Mouse (Mus musculus) forebrain, embryonic 11.5 days (tissue): ENCODE measurements around the gene Nt5dc1. TPM values are rescaled to one million over a fixed set of nuclear protein-coding genes. Genes with fewer than 3 reads are reported as not detected.
"Not testable (repeated sequence)": the region's sequence is repeated elsewhere in the genome, so short reads cannot be mapped to it uniquely, and the experiment has no call there.

Source experiments
- ATAC-seq: fragments of 200-750 bp; cut with Nextera tagmentation; replicated peaks from 2 replicates; pipeline ENCODE4 v1.8.0; 2017; ENCODE audit warnings: moderate TSS enrichment; ENCODE audit not compliant: low FRiP score
- DNase-seq: peaks from one replicate; pipeline ENCODE4 v3.0.0-alpha.2; 2017; ENCODE audit warnings: low spot score
- H3K27ac ChIP-seq: fragments of 300-500 bp; sonication (generic); 2 replicates; pipeline ENCODE4 v1.5.1; 2014; ENCODE audit warnings: low read depth, low read length
- H3K27me3 ChIP-seq: fragments of 300-500 bp; sonication (generic); 2 replicates; pipeline ENCODE4 v1.6.1; 2014; ENCODE audit warnings: mild to moderate bottlenecking, low read length, mixed read lengths; ENCODE audit not compliant: control insufficient read depth, insufficient read depth
- H3K36me3 ChIP-seq: fragments of 300-500 bp; sonication (generic); 2 replicates; pipeline ENCODE4 v1.6.1; 2014; ENCODE audit warnings: mild to moderate bottlenecking, low read length, moderate library complexity, mixed read lengths; ENCODE audit not compliant: control insufficient read depth, insufficient read depth
- H3K4me1 ChIP-seq: fragments of 300-500 bp; sonication (generic); replicated peaks from 2 replicates; pipeline ENCODE4 v1.6.1; 2014; ENCODE audit warnings: low read length, mixed read lengths; ENCODE audit not compliant: control insufficient read depth, insufficient read depth
- H3K4me2 ChIP-seq: fragments of 300-500 bp; sonication (generic); 2 replicates; pipeline ENCODE4 v1.6.1; 2014; ENCODE audit warnings: low read depth, mild to moderate bottlenecking, low read length, moderate library complexity, mixed read lengths; ENCODE audit not compliant: severe bottlenecking
- H3K4me3 ChIP-seq: fragments of 300-500 bp; sonication (generic); 2 replicates; pipeline ENCODE4 v1.5.1; 2014; ENCODE audit warnings: low read depth, low read length
- H3K9ac ChIP-seq: fragments of 300-500 bp; sonication (generic); 2 replicates; pipeline ENCODE4 v1.6.1; 2014; ENCODE audit warnings: low read length
- H3K9me3 ChIP-seq: fragments of 300-500 bp; sonication (generic); 2 replicates; pipeline ENCODE4 v1.6.1; 2016; ENCODE audit warnings: low read length, mixed read lengths; ENCODE audit not compliant: control insufficient read depth
- WGBS: fragments of 180-500 bp; shearing (Covaris S2); extraction: QIAGEN DNeasy Blood & Tissue Kit; methylation state at CpG from one replicate; pipeline ENCODE4 v1.1.7; 2014; 5-methylcytosine and 5-hydroxymethylcytosine counted together
- polyA plus RNA-seq: library from polyadenylated mRNA; unstranded; fragments of >200 nt; fragmentation: Nextera tagmentation; extraction: Ambion mirVana; gene quantifications from 2 replicates; pipeline ENCODE4 v1.2.1, GENCODE M21; 2014

Gene Nt5dc1
- polyA plus RNA-seq: 6.2 and 7.4 TPM in 2 replicates

- no peaks in the 10 kb centered on the region for H3K27me3 ChIP-seq
- H3K9ac ChIP-seq: peak within 1 kb of the TSS; percentile 75
- ATAC-seq (peak; percentile 99), DNase-seq (peak; percentile 99)
- H3K4me1 ChIP-seq: no peaks in the 10 kb centered on the region
- H3K36me3 ChIP-seq: no peaks in the 10 kb centered on the region
- peak within 1 kb of the TSS; percentile 64 for H3K4me3 ChIP-seq
- H3K9me3 ChIP-seq: no peaks in the 10 kb centered on the region
- 0 out of 2 replicates have a peak within 1 kb of the TSS, but pooled peaks have one; percentile 10 for H3K27ac ChIP-seq
- peak within 1 kb of the TSS; percentile 60 for H3K4me2 ChIP-seq
- WGBS: under 1% methylated on average over 49 of the region's 49 CpGs
Measured at GRCm38 (mm10) chr10:34418204-34418756, at the start of gene Nt5dc1. Gene Nt5dc1, minus strand, starts transcription at chr10:34418552.

GRCm38 (mm10) chr10:34464321-34464720 is 46.0 kb upstream of the Nt5dc1 start:
- Histone ChIP-seq H3K4me2 (no peak overlapping the region), H3K4me3 (no peak overlapping the region), H3K9me3 (no peaks in the 10 kb centered on the region), H3K4me1 (no peaks in the 10 kb centered on the region), H3K36me3 (no peaks in the 10 kb centered on the region), H3K9ac (no peak overlapping the region), H3K27me3 (no peaks in the 10 kb centered on the region), H3K27ac (no peak overlapping the region)
- ATAC-seq: no peak
- DNase-seq: no peak
- WGBS: 91% methylated on average over 4 of the region's 4 CpGs

GRCm38 (mm10) chr10:34461451-34461850 is 43.1 kb upstream of the Nt5dc1 start:
- DNase-seq (no peak), ATAC-seq (no peak)
- Histone ChIP-seq H3K27me3 (no peaks in the 10 kb centered on the region), H3K4me1 (no peaks in the 10 kb centered on the region), H3K27ac (no peak overlapping the region), H3K36me3 (no peaks in the 10 kb centered on the region), H3K9ac (no peak overlapping the region), H3K4me2 (no peak overlapping the region), H3K4me3 (no peak overlapping the region), H3K9me3 (no peaks in the 10 kb centered on the region)
- 78% methylated on average over 4 of the region's 4 CpGs for WGBS

- no peak overlapping the region for H3K4me2 ChIP-seq
- no peaks in the 10 kb centered on the region for H3K27me3 ChIP-seq
- H3K36me3 ChIP-seq: no peaks in the 10 kb centered on the region
- no peaks in the 10 kb centered on the region for H3K9me3 ChIP-seq
- 79% methylated on average over 1 of the region's 1 CpGs for WGBS
- ATAC-seq (no peak), DNase-seq (no peak)
- H3K4me3 ChIP-seq: no peak overlapping the region
- no peaks in the 10 kb centered on the region for H3K4me1 ChIP-seq
- no peak overlapping the region for H3K27ac ChIP-seq
- H3K9ac ChIP-seq: no peak overlapping the region
Measured at GRCm38 (mm10) chr10:34449469-34449868, 31.1 kb upstream of the Nt5dc1 start.

GRCm38 (mm10) chr10:34434191-34434590 is 15.8 kb upstream of the Nt5dc1 start:
- H3K9me3 ChIP-seq, H3K4me2 ChIP-seq, H3K27ac ChIP-seq, H3K9ac ChIP-seq, ATAC-seq, H3K27me3 ChIP-seq, H3K4me1 ChIP-seq, DNase-seq, H3K4me3 ChIP-seq, H3K36me3 ChIP-seq: not testable (repeated sequence)
- WGBS: 97% methylated on average over 6 of the region's 14 CpGs

GRCm38 (mm10) chr10:34431783-34432182 is 13.4 kb upstream of the Nt5dc1 start:
- H3K27ac ChIP-seq: no peak overlapping the region
- no peak overlapping the region for H3K9ac ChIP-seq
- no peak for DNase-seq
- no peak for ATAC-seq
- H3K4me2 ChIP-seq: no peak overlapping the region
- H3K4me1 ChIP-seq: no peaks in the 10 kb centered on the region
- H3K36me3 ChIP-seq: no peaks in the 10 kb centered on the region
- no peak overlapping the region for H3K4me3 ChIP-seq
- H3K27me3 ChIP-seq: no peaks in the 10 kb centered on the region
- H3K9me3 ChIP-seq: no peaks in the 10 kb centered on the region

- peak overlapping the region; percentile 75 for H3K9ac ChIP-seq
- 75% methylated on average over 4 of the region's 4 CpGs for WGBS
Measured at GRCm38 (mm10) chr10:34418794-34419193, 442 bp upstream of the Nt5dc1 start.

GRCm38 (mm10) chr10:34399267-34399666 is 19.1 kb downstream of the Nt5dc1 start:
- ATAC-seq (no peak), DNase-seq (no peak)
- H3K36me3 ChIP-seq: no peaks in the 10 kb centered on the region
- no peaks in the 10 kb centered on the region for H3K27me3 ChIP-seq
- no peak overlapping the region for H3K27ac ChIP-seq
- no peak overlapping the region for H3K4me3 ChIP-seq
- no peaks in the 10 kb centered on the region for H3K4me1 ChIP-seq
- no peak overlapping the region for H3K9ac ChIP-seq
- H3K9me3 ChIP-seq: no peaks in the 10 kb centered on the region
- H3K4me2 ChIP-seq: no peak overlapping the region

More at GRCm38 (mm10) chr10:34418794-34419193, 442 bp upstream of the Nt5dc1 start:
- H3K27me3 ChIP-seq, H3K4me1 ChIP-seq, DNase-seq, H3K36me3 ChIP-seq, H3K27ac ChIP-seq, ATAC-seq, H3K9me3 ChIP-seq: not testable (repeated sequence)
- Histone ChIP-seq H3K4me2 (peak overlapping the region; percentile 60), H3K4me3 (peak overlapping the region; percentile 64)

- Histone ChIP-seq H3K27me3 (no peaks in the 10 kb centered on the region), H3K4me3 (no peak overlapping the region), H3K9ac (no peak overlapping the region), H3K4me1 (no peaks in the 10 kb centered on the region), H3K36me3 (no peaks in the 10 kb centered on the region), H3K27ac (no peak overlapping the region), H3K4me2 (no peak overlapping the region), H3K9me3 (no peaks in the 10 kb centered on the region)
- ATAC-seq (no peak), DNase-seq (no peak)
- WGBS: 65% methylated on average over 4 of the region's 4 CpGs
Measured at GRCm38 (mm10) chr10:34396959-34397358, 21.4 kb downstream of the Nt5dc1 start.
